Mouse (Mus musculus) lung, embryonic 15.5 days (tissue): Measurements from ENCODE around the gene Trpm8. TPM values are rescaled to one million over a fixed set of nuclear protein-coding genes. Genes with fewer than 3 reads are reported as not detected.

Experiments used
- ATAC-seq: fragments of 200-750 bp; cut with Nextera tagmentation; 2 replicates; pipeline ENCODE4 v1.8.0; 2017; ENCODE audit warnings: moderate number of reproducible peaks, borderline replicate concordance; ENCODE audit not compliant: low FRiP score, low TSS enrichment; ENCODE audit errors: extremely low read depth
- H3K27ac ChIP-seq: fragments of 300-500 bp; sonication (generic); 2 replicates; pipeline ENCODE4 v1.5.1; 2015; ENCODE audit warnings: moderate library complexity, mild to moderate bottlenecking, inconsistent platforms
- H3K27me3 ChIP-seq: fragments of 300-500 bp; sonication (generic); 2 replicates; pipeline ENCODE4 v1.6.1; 2015; ENCODE audit warnings: inconsistent platforms
- H3K36me3 ChIP-seq: fragments of 300-500 bp; sonication (generic); 2 replicates; pipeline ENCODE4 v1.6.1; 2015; ENCODE audit warnings: inconsistent platforms
- H3K4me1 ChIP-seq: fragments of 300-500 bp; sonication (generic); 2 replicates; pipeline ENCODE4 v1.6.1; 2015; ENCODE audit warnings: inconsistent platforms
- H3K4me2 ChIP-seq: fragments of 300-500 bp; sonication (generic); 2 replicates; pipeline ENCODE4 v1.6.1; 2015; ENCODE audit warnings: inconsistent platforms, mild to moderate bottlenecking, moderate library complexity
- H3K4me3 ChIP-seq: fragments of 300-500 bp; sonication (generic); 2 replicates; pipeline ENCODE4 v1.5.1; 2015; ENCODE audit warnings: mild to moderate bottlenecking, inconsistent platforms
- H3K9ac ChIP-seq: fragments of 300-500 bp; sonication (generic); 2 replicates; pipeline ENCODE4 v1.6.1; 2015; ENCODE audit warnings: inconsistent platforms
- H3K9me3 ChIP-seq: fragments of 300-500 bp; sonication (generic); 2 replicates; pipeline ENCODE4 v1.6.1; 2016; ENCODE audit warnings: inconsistent platforms
- WGBS: fragments of 180-500 bp; shearing (Covaris S2); methylation state at CpG from one replicate; pipeline ENCODE4 v1.1.7; 2015; 5-methylcytosine and 5-hydroxymethylcytosine counted together
- polyA plus RNA-seq: library from polyadenylated mRNA; unstranded; fragments of >200 nt; fragmentation: Nextera tagmentation; extraction: Ambion mirVana; gene quantifications from 2 replicates; pipeline ENCODE4 v1.2.1, GENCODE M21; 2015

The Trpm8 gene
- polyA plus RNA-seq, 1 experiment from 2014 or later = 0.10 TPM

GRCm38 (mm10) chr1:88317279-88317678 lies 39.8 kb downstream of the Trpm8 start:
- 70% methylated on average over 1 of the region's 1 CpGs for WGBS

GRCm38 (mm10) chr1:88318531-88319060 lies 41.1 kb downstream of the Trpm8 start:
- Histone ChIP-seq H3K9ac (no peak overlapping the region), H3K27me3 (no peaks in the 10 kb centered on the region), H3K4me3 (no peak overlapping the region), H3K9me3 (no peaks in the 10 kb centered on the region), H3K4me1 (no peaks in the 10 kb centered on the region), H3K36me3 (no peaks in the 10 kb centered on the region), H3K4me2 (no peak overlapping the region), H3K27ac (no peak overlapping the region)
- WGBS = 65% methylated on average over 6 of the region's 6 CpGs
- ATAC-seq = no peak

More at GRCm38 (mm10) chr1:88317279-88317678, 39.8 kb downstream of the Trpm8 start:
- Histone ChIP-seq H3K36me3 (no peaks in the 10 kb centered on the region), H3K27me3 (no peaks in the 10 kb centered on the region), H3K9ac (no peak overlapping the region), H3K4me2 (no peak overlapping the region), H3K4me1 (no peaks in the 10 kb centered on the region), H3K4me3 (no peak overlapping the region), H3K27ac (0 out of 2 replicates have a peak overlapping the region, but pooled peaks have one; percentile 7), H3K9me3 (no peaks in the 10 kb centered on the region)
- no peak for ATAC-seq

GRCm38 (mm10) chr1:88320821-88321395 lies 43.4 kb downstream of the Trpm8 start:
- no peaks in the 10 kb centered on the region for H3K27me3 ChIP-seq
- ATAC-seq = no peak
- H3K36me3 ChIP-seq = no peaks in the 10 kb centered on the region
- no peak overlapping the region for H3K27ac ChIP-seq
- no peak overlapping the region for H3K4me3 ChIP-seq
- no peaks in the 10 kb centered on the region for H3K4me1 ChIP-seq
- H3K9me3 ChIP-seq = no peaks in the 10 kb centered on the region
- 67% methylated on average over 7 of the region's 7 CpGs for WGBS
- H3K4me2 ChIP-seq = no peak overlapping the region
- H3K9ac ChIP-seq = no peak overlapping the region

- H3K36me3 ChIP-seq = no peaks in the 10 kb centered on the region
- no peaks in the 10 kb centered on the region for H3K27me3 ChIP-seq
- ATAC-seq = no peak
- H3K27ac ChIP-seq = no peak overlapping the region
- no peak overlapping the region for H3K4me3 ChIP-seq
- H3K4me2 ChIP-seq = no peak overlapping the region
- no peaks in the 10 kb centered on the region for H3K4me1 ChIP-seq
- H3K9me3 ChIP-seq = no peaks in the 10 kb centered on the region
- no peak overlapping the region for H3K9ac ChIP-seq
These were observed 44.7 kb downstream of the Trpm8 start for GRCm38 (mm10) chr1:88322146-88322545.

- Histone ChIP-seq H3K4me3 (no peak overlapping the region), H3K9me3 (no peaks in the 10 kb centered on the region), H3K9ac (no peak overlapping the region), H3K27me3 (no peaks in the 10 kb centered on the region), H3K4me2 (no peak overlapping the region), H3K4me1 (no peaks in the 10 kb centered on the region), H3K36me3 (no peaks in the 10 kb centered on the region), H3K27ac (no peak overlapping the region)
- 68% methylated on average over 3 of the region's 3 CpGs for WGBS
- ATAC-seq = no peak
These were observed 45.6 kb downstream of the Trpm8 start for GRCm38 (mm10) chr1:88323101-88323500.

- no peak overlapping the region for H3K27ac ChIP-seq
- 72% methylated on average over 9 of the region's 9 CpGs for WGBS
- H3K4me2 ChIP-seq = no peak overlapping the region
- H3K9me3 ChIP-seq = no peaks in the 10 kb centered on the region
- no peak for ATAC-seq
- H3K27me3 ChIP-seq = no peaks in the 10 kb centered on the region
- H3K36me3 ChIP-seq = no peaks in the 10 kb centered on the region
- no peak overlapping the region for H3K4me3 ChIP-seq
- no peaks in the 10 kb centered on the region for H3K4me1 ChIP-seq
- no peak overlapping the region for H3K9ac ChIP-seq
These were observed 62.0 kb downstream of the Trpm8 start for GRCm38 (mm10) chr1:88339481-88339880.

GRCm38 (mm10) chr1:88342615-88343014 lies 65.2 kb downstream of the Trpm8 start:
- Histone ChIP-seq H3K36me3 (no peaks in the 10 kb centered on the region), H3K4me1 (no peaks in the 10 kb centered on the region), H3K27me3 (no peaks in the 10 kb centered on the region), H3K4me2 (no peak overlapping the region), H3K4me3 (no peak overlapping the region), H3K9me3 (no peaks in the 10 kb centered on the region), H3K27ac (no peak overlapping the region), H3K9ac (no peak overlapping the region)
- ATAC-seq = no peak
- WGBS = 67% methylated on average over 3 of the region's 3 CpGs

GRCm38 (mm10) chr1:88345580-88345979 lies 68.1 kb downstream of the Trpm8 start:
- no peaks in the 10 kb centered on the region for H3K27me3 ChIP-seq
- no peak overlapping the region for H3K4me3 ChIP-seq
- H3K4me2 ChIP-seq = no peak overlapping the region
- no peaks in the 10 kb centered on the region for H3K4me1 ChIP-seq
- no peak overlapping the region for H3K9ac ChIP-seq
- no peaks in the 10 kb centered on the region for H3K36me3 ChIP-seq
- no peak for ATAC-seq
- no peak overlapping the region for H3K27ac ChIP-seq
- 21% methylated on average over 3 of the region's 3 CpGs for WGBS
- no peaks in the 10 kb centered on the region for H3K9me3 ChIP-seq

GRCm38 (mm10) chr1:88348496-88349005 lies 71.1 kb downstream of the Trpm8 start:
- ATAC-seq = no peak
- Histone ChIP-seq H3K4me2 (no peak overlapping the region), H3K9ac (no peak overlapping the region), H3K4me3 (no peak overlapping the region), H3K36me3 (no peaks in the 10 kb centered on the region), H3K4me1 (no peaks in the 10 kb centered on the region), H3K9me3 (no peaks in the 10 kb centered on the region), H3K27ac (no peak overlapping the region), H3K27me3 (no peaks in the 10 kb centered on the region)
- 73% methylated on average over 5 of the region's 5 CpGs for WGBS

GRCm38 (mm10) chr1:88350761-88351160 lies 73.3 kb downstream of the Trpm8 start:
- no peaks in the 10 kb centered on the region for H3K9me3 ChIP-seq
- no peak for ATAC-seq
- H3K27me3 ChIP-seq = no peaks in the 10 kb centered on the region
- no peak overlapping the region for H3K27ac ChIP-seq
- no peak overlapping the region for H3K9ac ChIP-seq
- H3K36me3 ChIP-seq = no peaks in the 10 kb centered on the region
- no peak overlapping the region for H3K4me2 ChIP-seq
- no peaks in the 10 kb centered on the region for H3K4me1 ChIP-seq
- 76% methylated on average over 9 of the region's 9 CpGs for WGBS
- no peak overlapping the region for H3K4me3 ChIP-seq

- H3K27me3 ChIP-seq = no peaks in the 10 kb centered on the region
- H3K9me3 ChIP-seq = no peaks in the 10 kb centered on the region
- H3K9ac ChIP-seq = no peak overlapping the region
- H3K36me3 ChIP-seq = no peaks in the 10 kb centered on the region
- no peaks in the 10 kb centered on the region for H3K4me1 ChIP-seq
- no peak overlapping the region for H3K4me2 ChIP-seq
- H3K27ac ChIP-seq = no peak overlapping the region
- 88% methylated on average over 12 of the region's 12 CpGs for WGBS
- ATAC-seq = no peak
- H3K4me3 ChIP-seq = no peak overlapping the region
These were observed 77.6 kb downstream of the Trpm8 start for GRCm38 (mm10) chr1:88355025-88355424.

GRCm38 (mm10) chr1:88355681-88356080 lies 78.2 kb downstream of the Trpm8 start:
- Histone ChIP-seq H3K4me1 (no peaks in the 10 kb centered on the region), H3K9me3 (no peaks in the 10 kb centered on the region), H3K36me3 (no peaks in the 10 kb centered on the region), H3K9ac (no peak overlapping the region), H3K4me3 (no peak overlapping the region), H3K4me2 (no peak overlapping the region), H3K27me3 (no peaks in the 10 kb centered on the region), H3K27ac (no peak overlapping the region)
- 96% methylated on average over 3 of the region's 3 CpGs for WGBS
- ATAC-seq = no peak
